Mouse (Mus musculus): ENCODE data around the gene Fxr1. TPM values are rescaled to one million over a fixed set of nuclear protein-coding genes. Genes with fewer than 3 reads are reported as not detected.
A peak's percentile ranks its signal among the peaks of the same experiment; 100 is the strongest.
"Not testable (repeated sequence)": the region's sequence is repeated elsewhere in the genome, so short reads cannot be mapped to it uniquely, and the experiment has no call there.

The Fxr1 gene
- total RNA-seq (2021) = 100 to 1,000 TPM; 381 to 419 TPM
- long read RNA-seq, experiment 1, transcript Fxr1-201 (17 exons, 2,459 nt) = major isoform, 69 of 448 reads
- long read RNA-seq, experiment 1, partial matches to known transcripts = 285 of 448 reads
- long read RNA-seq, experiment 1, other reads (novel, unspliced or antisense) = 91 of 448 reads
- long read RNA-seq, experiment 2, transcript Fxr1-201 (17 exons, 2,459 nt) = major isoform, 88 of 372 reads
- long read RNA-seq, experiment 2, partial matches to known transcripts = 126 of 372 reads
- long read RNA-seq, experiment 2, other reads (novel, unspliced or antisense) = 156 of 372 reads

- peak; percentile 90 for DNase-seq
These were observed at the start of gene Fxr1 for GRCm38 (mm10) chr3:34019540-34020381. TSS of gene Fxr1 (plus strand) at chr3:34019943.

- no peak for DNase-seq
These were observed 40.3 kb upstream of the Fxr1 start for GRCm38 (mm10) chr3:33979395-33979794.

- peak; percentile 56 for DNase-seq
These were observed 37.0 kb upstream of the Fxr1 start for GRCm38 (mm10) chr3:33982746-33983145.

GRCm38 (mm10) chr3:33989302-33989701 is 30.4 kb upstream of the Fxr1 start:
- peak; percentile 10 for DNase-seq

GRCm38 (mm10) chr3:33990451-33990850 is 29.3 kb upstream of the Fxr1 start:
- no peak for DNase-seq

GRCm38 (mm10) chr3:33990921-33991320 is 28.8 kb upstream of the Fxr1 start:
- peak; percentile 36 for DNase-seq

GRCm38 (mm10) chr3:33993421-33994126 is 26.2 kb upstream of the Fxr1 start:
- peak; percentile 64 for DNase-seq

GRCm38 (mm10) chr3:33994127-33994488 is 25.6 kb upstream of the Fxr1 start:
- DNase-seq = no peak

GRCm38 (mm10) chr3:34001691-34002090 is 18.1 kb upstream of the Fxr1 start:
- DNase-seq = not testable (repeated sequence)

- no peak for DNase-seq
These were observed 15.9 kb upstream of the Fxr1 start for GRCm38 (mm10) chr3:34003860-34004259.

GRCm38 (mm10) chr3:34006301-34006700 is 13.4 kb upstream of the Fxr1 start:
- DNase-seq = no peak

- no peak for DNase-seq
These were observed 12.9 kb upstream of the Fxr1 start for GRCm38 (mm10) chr3:34006824-34007223.

- no peak for DNase-seq
These were observed 12.1 kb upstream of the Fxr1 start for GRCm38 (mm10) chr3:34007611-34008010.

GRCm38 (mm10) chr3:34008191-34008590 is 11.6 kb upstream of the Fxr1 start:
- DNase-seq = no peak

- peak; percentile 26 for DNase-seq
These were observed 877 bp downstream of the Fxr1 start for GRCm38 (mm10) chr3:34020382-34021258.

- DNase-seq = no peak
These were observed 1.6 kb downstream of the Fxr1 start for GRCm38 (mm10) chr3:34021259-34021828.

- DNase-seq = no peak
These were observed 9.2 kb downstream of the Fxr1 start for GRCm38 (mm10) chr3:34028935-34029334.

GRCm38 (mm10) chr3:34030601-34031000 is 10.9 kb downstream of the Fxr1 start:
- DNase-seq = no peak

- no peak for DNase-seq
These were observed 14.1 kb downstream of the Fxr1 start for GRCm38 (mm10) chr3:34033720-34034364.

GRCm38 (mm10) chr3:34034803-34035202 is 15.1 kb downstream of the Fxr1 start:
- no peak for DNase-seq

- DNase-seq = no peak
These were observed 16.0 kb downstream of the Fxr1 start for GRCm38 (mm10) chr3:34035706-34036105.

Data from gastrocnemius, postnatal 25 days (tissue).